Mouse (Mus musculus) kidney, adult 2 months (tissue): ENCODE data around the gene Dctn1. TPM values are rescaled to one million over a fixed set of nuclear protein-coding genes. Genes with fewer than 3 reads are reported as not detected.

ENCODE experiments used
- DNase-seq: peaks from one replicate; pipeline ENCODE4 v3.0.0; 2021
- H3K27ac ChIP-seq: fragments of 200-500 bp; 2 replicates; pipeline ENCODE4 v1.5.1; 2012; ENCODE audit warnings: low read depth, low read length, control low read depth, inconsistent platforms; ENCODE audit not compliant: insufficient read depth
- H3K27me3 ChIP-seq: fragments of 200-500 bp; replicated peaks from 2 replicates; pipeline ENCODE4 v1.6.1; 2012; ENCODE audit warnings: mild to moderate bottlenecking, moderate library complexity, low read length, inconsistent platforms; ENCODE audit not compliant: control insufficient read depth, insufficient read depth
- H3K36me3 ChIP-seq: fragments of 200-500 bp; 2 replicates; pipeline ENCODE4 v1.6.1; 2012; ENCODE audit warnings: mild to moderate bottlenecking, moderate library complexity, low read length, inconsistent platforms; ENCODE audit not compliant: control insufficient read depth, insufficient read depth
- H3K4me1 ChIP-seq: fragments of 200-500 bp; 2 replicates; pipeline ENCODE4 v1.6.1; 2011; ENCODE audit warnings: low read length; ENCODE audit not compliant: control insufficient read depth, insufficient read depth
- H3K4me3 ChIP-seq: fragments of 200-500 bp; 2 replicates; pipeline ENCODE4 v1.5.1; 2011; ENCODE audit warnings: mild to moderate bottlenecking, low read depth, low read length, control low read depth; ENCODE audit not compliant: insufficient read depth
- CTCF ChIP-seq: fragments of 200-500 bp; conservative IDR thresholded peaks from 2 replicates; pipeline ENCODE4 v1.5.1; 2011; ENCODE audit warnings: low read depth, mild to moderate bottlenecking, control low read depth, low read length, moderate library complexity, mixed read lengths; ENCODE audit not compliant: insufficient read depth, insufficient read length
- POLR2A ChIP-seq: fragments of 200-500 bp; IDR thresholded peaks from one replicate; pipeline ENCODE4 v1.6.1; 2011; ENCODE audit warnings: low read depth, low read length, control low read depth
- WGBS: fragments of 180-500 bp; shearing (Covaris S2); methylation state at CpG from one replicate; pipeline ENCODE4 v1.1.7; 2018; 5-methylcytosine and 5-hydroxymethylcytosine counted together
- polyA plus RNA-seq: library from polyadenylated mRNA; depleted of rRNA; stranded (reverse); fragments of >200 nt; gene quantifications from 2 replicates; pipeline ENCODE4 v1.2.3, GENCODE M21; 2012

Dctn1 gene
- polyA plus RNA-seq, 1 experiment: 93.1 TPM

DNA sequence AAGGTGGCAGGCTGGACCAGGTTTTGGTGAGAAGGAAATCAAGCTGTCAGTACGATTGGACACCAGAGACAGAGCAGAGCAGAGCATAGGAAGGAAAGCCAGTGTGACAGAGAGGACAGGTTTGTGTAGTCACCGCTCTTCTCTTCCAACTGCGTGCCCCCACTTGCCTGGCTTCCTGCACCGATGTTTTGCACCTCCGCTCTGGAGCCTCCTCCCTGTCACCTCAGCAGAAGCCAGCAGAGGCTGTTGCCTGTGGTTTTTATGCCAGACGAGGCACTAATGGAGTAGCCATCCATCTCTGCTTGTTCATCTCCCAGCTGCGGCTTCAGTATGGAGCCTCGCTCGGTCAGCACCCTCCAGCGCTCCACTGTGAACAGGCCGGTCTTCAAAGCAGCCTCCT lies 22.8 kb upstream of the Dctn1 start:
- H3K36me3 ChIP-seq: no peaks in the 10 kb centered on the region
- H3K4me1 ChIP-seq: peaks cover 1% of the 10 kb centered on the region; the same call in 1 of the 2 replicates
- H3K27ac ChIP-seq: no peak overlapping the region
- no peaks in the 10 kb centered on the region for H3K27me3 ChIP-seq
- TF ChIP-seq POLR2A (no peak), CTCF (no peak)
- WGBS: 80% methylated on average over 11 of the region's 11 CpGs
- no peak overlapping the region for H3K4me3 ChIP-seq
- no peak for DNase-seq

DNA sequence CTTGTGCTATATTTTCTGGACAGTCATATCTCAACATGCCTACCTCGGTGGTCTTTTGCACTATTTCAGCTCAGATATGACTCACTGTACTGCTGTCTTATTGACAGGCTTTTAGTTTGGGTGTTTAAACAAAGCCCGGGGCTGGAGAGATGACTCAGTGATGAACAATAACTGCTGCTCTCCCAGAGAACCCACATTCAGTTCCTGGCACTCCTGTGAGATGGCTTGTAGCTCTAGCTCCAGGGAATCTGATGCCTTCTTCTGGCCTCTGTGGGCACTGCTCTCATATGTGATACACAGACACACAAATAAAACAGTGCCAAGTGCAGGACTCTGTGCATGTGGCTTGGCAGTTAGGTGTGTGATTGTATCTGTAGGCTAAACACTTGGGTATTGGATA lies 20.5 kb upstream of the Dctn1 start:
- no peak for DNase-seq
- 67% methylated on average over 2 of the region's 2 CpGs for WGBS
- Histone ChIP-seq H3K27ac (no peak overlapping the region), H3K4me1 (no peaks in the 10 kb centered on the region), H3K4me3 (no peak overlapping the region), H3K27me3 (no peaks in the 10 kb centered on the region), H3K36me3 (no peaks in the 10 kb centered on the region)
- TF ChIP-seq CTCF: no peak

DNA sequence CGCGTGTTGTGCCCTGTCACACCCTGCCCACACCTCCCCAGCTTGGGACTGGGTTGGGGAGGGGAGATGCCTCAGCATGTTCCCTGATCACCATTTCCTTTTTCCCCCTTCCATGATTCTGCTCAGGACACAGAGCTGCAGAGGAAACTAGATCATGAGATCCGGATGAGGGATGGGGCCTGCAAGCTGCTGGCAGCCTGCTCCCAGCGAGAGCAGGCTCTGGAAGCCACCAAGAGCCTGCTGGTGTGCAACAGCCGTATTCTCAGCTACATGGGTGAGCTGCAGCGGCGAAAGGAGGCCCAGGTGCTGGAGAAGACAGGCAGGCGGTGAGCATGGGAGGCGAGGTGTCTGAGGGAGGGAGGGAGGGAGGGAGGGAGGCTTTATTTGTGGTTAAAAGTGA lies 19.9 kb upstream of the Dctn1 start:
- Histone ChIP-seq H3K36me3 (no peaks in the 10 kb centered on the region), H3K4me1 (no peaks in the 10 kb centered on the region), H3K4me3 (no peak overlapping the region), H3K27me3 (no peaks in the 10 kb centered on the region), H3K27ac (no peak overlapping the region)
- TF ChIP-seq CTCF: no peak
- no peak for TF ChIP-seq POLR2A
- DNase-seq: no peak
- 70% methylated on average over 9 of the region's 9 CpGs for WGBS

DNA sequence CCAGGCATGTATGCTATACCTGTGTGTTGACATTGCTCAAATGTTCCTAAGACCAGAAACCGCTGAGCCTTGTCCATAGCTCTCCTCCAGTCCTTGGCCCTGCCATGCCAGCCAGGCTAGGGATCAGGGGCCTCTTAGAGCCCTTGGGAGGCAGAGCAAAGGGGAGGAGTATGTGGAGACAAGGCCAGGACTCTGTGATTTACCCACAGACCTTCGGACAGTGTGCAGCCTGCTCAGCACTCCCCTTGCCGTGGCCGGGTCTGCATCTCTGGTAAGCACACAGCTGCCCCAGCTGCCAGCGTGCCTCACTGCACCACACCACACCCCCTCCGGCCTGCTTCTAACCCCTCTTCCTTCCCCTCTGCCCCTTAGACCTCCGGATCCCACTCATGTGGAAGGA lies 18.4 kb upstream of the Dctn1 start:
- Histone ChIP-seq H3K36me3 (no peaks in the 10 kb centered on the region), H3K27me3 (no peaks in the 10 kb centered on the region), H3K4me1 (no peaks in the 10 kb centered on the region), H3K4me3 (no peak overlapping the region), H3K27ac (no peak overlapping the region)
- no peak for DNase-seq
- TF ChIP-seq CTCF (no peak), POLR2A (no peak)
- WGBS: 54% methylated on average over 7 of the region's 7 CpGs

- H3K36me3 ChIP-seq: no peaks in the 10 kb centered on the region
- TF ChIP-seq POLR2A (no peak), CTCF (no peak)
- WGBS: 65% methylated on average over 8 of the region's 8 CpGs
Measured at GRCm38 (mm10) chr6:83151721-83152120, 14.0 kb upstream of the Dctn1 start.

DNA sequence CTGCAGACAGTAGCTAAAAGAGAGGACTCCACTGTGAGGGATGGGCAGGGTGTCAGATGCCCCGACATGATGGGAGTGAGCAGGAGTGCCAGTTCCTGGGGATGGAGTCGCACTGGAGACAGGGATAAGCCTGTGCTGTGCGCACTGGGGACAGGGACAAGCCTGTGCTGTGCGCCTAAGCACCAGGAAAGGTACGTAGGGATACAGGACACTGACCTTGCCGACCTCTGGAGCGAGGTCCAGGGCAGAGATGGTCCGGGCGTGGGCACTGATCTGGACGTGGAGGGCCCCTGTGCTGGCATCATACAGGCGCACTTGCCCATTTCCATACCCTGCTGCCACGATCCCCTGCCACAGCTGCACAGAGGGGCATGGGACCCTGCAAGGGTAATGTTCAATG lies 12.7 kb upstream of the Dctn1 start:
- Histone ChIP-seq H3K27me3 (no peaks in the 10 kb centered on the region), H3K27ac (no peak overlapping the region), H3K36me3 (no peaks in the 10 kb centered on the region), H3K4me3 (no peak overlapping the region), H3K4me1 (no peaks in the 10 kb centered on the region)
- DNase-seq: no peak
- WGBS: 79% methylated on average over 12 of the region's 12 CpGs
- TF ChIP-seq CTCF (no peak), POLR2A (no peak)

More at GRCm38 (mm10) chr6:83151721-83152120, 14.0 kb upstream of the Dctn1 start:
- Histone ChIP-seq H3K4me3 (no peak overlapping the region), H3K27me3 (no peaks in the 10 kb centered on the region), H3K4me1 (no peaks in the 10 kb centered on the region), H3K27ac (no peak overlapping the region)
- DNase-seq: no peak

DNA sequence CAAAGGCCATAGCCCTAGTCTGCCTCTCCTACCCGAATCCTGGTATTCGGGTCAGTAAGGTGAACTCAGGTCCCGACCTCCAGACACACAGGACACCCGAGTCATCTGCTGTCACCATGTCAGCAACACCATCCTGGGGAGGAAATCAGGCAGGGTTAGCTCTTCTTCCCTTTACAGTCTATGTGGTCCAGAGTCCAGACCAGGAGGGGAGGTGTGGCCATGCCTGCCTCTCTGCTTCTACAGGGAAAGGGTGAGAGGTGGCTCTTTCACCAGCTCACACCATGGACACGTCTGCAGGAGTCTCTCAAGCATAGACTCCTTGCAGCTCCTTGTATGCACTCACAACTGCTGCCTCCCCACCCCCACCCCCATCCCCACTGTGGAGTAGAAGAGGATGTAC lies 12.2 kb upstream of the Dctn1 start:
- no peak overlapping the region for H3K27ac ChIP-seq
- no peak for DNase-seq
- WGBS: 59% methylated on average over 5 of the region's 5 CpGs
- no peaks in the 10 kb centered on the region for H3K4me1 ChIP-seq
- H3K27me3 ChIP-seq: no peaks in the 10 kb centered on the region
- H3K4me3 ChIP-seq: no peak overlapping the region
- H3K36me3 ChIP-seq: no peaks in the 10 kb centered on the region
- no peak for TF ChIP-seq POLR2A
- TF ChIP-seq CTCF: no peak
